Mouse (Mus musculus): ENCODE results near the gene Cops4. TPM values are rescaled to one million over a fixed set of nuclear protein-coding genes. Genes with fewer than 3 reads are reported as not detected.

The Cops4 gene
- polyA plus RNA-seq, 1 experiment from 2014 or later = 170 TPM

GRCm38 (mm10) chr5:100587136-100587535 lies 69.0 kb downstream of the Cops4 start:
- no peaks in the 10 kb centered on the region for H3K4me1 ChIP-seq
- H3K27me3 ChIP-seq (replicated peaks) = no peaks in the 10 kb centered on the region
- no peaks in the 10 kb centered on the region for H3K36me3 ChIP-seq (replicated peaks)
- WGBS = 90% methylated on average over 7 of the region's 7 CpGs
- no peak overlapping the region for H3K4me3 ChIP-seq
- no peaks in the 10 kb centered on the region for H3K9me3 ChIP-seq
- no peak overlapping the region for H3K9ac ChIP-seq
- no peak overlapping the region for H3K4me2 ChIP-seq
- no peak for ATAC-seq (replicated peaks)
- no peak overlapping the region for H3K27ac ChIP-seq

GRCm38 (mm10) chr5:100587626-100588025 lies 69.5 kb downstream of the Cops4 start:
- Histone ChIP-seq H3K9ac (no peak overlapping the region), H3K27ac (no peak overlapping the region), H3K4me1 (no peaks in the 10 kb centered on the region), H3K36me3 (replicated peaks) (no peaks in the 10 kb centered on the region), H3K27me3 (replicated peaks) (no peaks in the 10 kb centered on the region), H3K4me3 (no peak overlapping the region), H3K9me3 (no peaks in the 10 kb centered on the region), H3K4me2 (no peak overlapping the region)
- no peak for ATAC-seq (replicated peaks)
- 57% methylated on average over 2 of the region's 2 CpGs for WGBS

GRCm38 (mm10) chr5:100590505-100590904 lies 72.4 kb downstream of the Cops4 start:
- Histone ChIP-seq H3K4me2 (no peak overlapping the region), H3K27me3 (replicated peaks) (no peaks in the 10 kb centered on the region), H3K4me1 (no peaks in the 10 kb centered on the region), H3K9ac (no peak overlapping the region), H3K4me3 (no peak overlapping the region), H3K9me3 (no peaks in the 10 kb centered on the region), H3K36me3 (replicated peaks) (no peaks in the 10 kb centered on the region), H3K27ac (no peak overlapping the region)
- 93% methylated on average over 5 of the region's 5 CpGs for WGBS
- no peak for ATAC-seq (replicated peaks)

GRCm38 (mm10) chr5:100594803-100595467 lies 76.8 kb downstream of the Cops4 start:
- H3K27me3 ChIP-seq (replicated peaks) = no peaks in the 10 kb centered on the region
- H3K27ac ChIP-seq = no peak overlapping the region
- no peak overlapping the region for H3K9ac ChIP-seq
- H3K4me1 ChIP-seq = no peaks in the 10 kb centered on the region
- peak; percentile 86 for ATAC-seq (replicated peaks)
- no peak overlapping the region for H3K4me3 ChIP-seq
- no peaks in the 10 kb centered on the region for H3K9me3 ChIP-seq
- H3K36me3 ChIP-seq (replicated peaks) = no peaks in the 10 kb centered on the region
- H3K4me2 ChIP-seq = no peak overlapping the region
- WGBS = 79% methylated on average over 13 of the region's 13 CpGs

- no peak for ATAC-seq (replicated peaks)
- Histone ChIP-seq H3K9me3 (no peaks in the 10 kb centered on the region), H3K36me3 (replicated peaks) (no peaks in the 10 kb centered on the region), H3K27me3 (replicated peaks) (no peaks in the 10 kb centered on the region), H3K27ac (no peak overlapping the region), H3K4me1 (no peaks in the 10 kb centered on the region), H3K4me3 (no peak overlapping the region), H3K4me2 (no peak overlapping the region), H3K9ac (no peak overlapping the region)
- WGBS = 93% methylated on average over 6 of the region's 6 CpGs
Observed at GRCm38 (mm10) chr5:100595999-100596398, 77.9 kb downstream of the Cops4 start.

Small RNA genes lying within 50 kb of the gene (microRNA-seq; reads per million reads assigned to microRNA genes)
- not detected for gene Gm23222

Other genes with a start within 250 kb of the Cops4 start
- gene Sec31a, start 102.1 kb upstream of the Cops4 start, polyA plus RNA-seq (2015; fragmentation: Nextera tagmentation; extraction: Ambion mirVana) = 101 and 102 TPM in 2 replicates
- 7.1 and 8.2 TPM in 2 replicates for gene Lin54, start 17.7 kb upstream of the Cops4 start, polyA plus RNA-seq (2015; fragmentation: Nextera tagmentation; extraction: Ambion mirVana)
- 0.49 and 0.71 TPM in 2 replicates for gene Plac8, start 53.9 kb downstream of the Cops4 start, polyA plus RNA-seq (2015; fragmentation: Nextera tagmentation; extraction: Ambion mirVana)
- gene Coq2, start 156.8 kb downstream of the Cops4 start, polyA plus RNA-seq (2015; fragmentation: Nextera tagmentation; extraction: Ambion mirVana) = 48.4 and 49.2 TPM in 2 replicates
- 0.09 and 0.20 TPM in 2 replicates for gene Hpse, start 201.4 kb downstream of the Cops4 start, polyA plus RNA-seq (2015; fragmentation: Nextera tagmentation; extraction: Ambion mirVana)